Mouse (Mus musculus): ENCODE data around the gene Fam205a3.
"Not testable (repeated sequence)": the region's sequence is repeated elsewhere in the genome, so short reads cannot be mapped to it uniquely, and the experiment has no call there.

The Fam205a3 gene

DNA sequence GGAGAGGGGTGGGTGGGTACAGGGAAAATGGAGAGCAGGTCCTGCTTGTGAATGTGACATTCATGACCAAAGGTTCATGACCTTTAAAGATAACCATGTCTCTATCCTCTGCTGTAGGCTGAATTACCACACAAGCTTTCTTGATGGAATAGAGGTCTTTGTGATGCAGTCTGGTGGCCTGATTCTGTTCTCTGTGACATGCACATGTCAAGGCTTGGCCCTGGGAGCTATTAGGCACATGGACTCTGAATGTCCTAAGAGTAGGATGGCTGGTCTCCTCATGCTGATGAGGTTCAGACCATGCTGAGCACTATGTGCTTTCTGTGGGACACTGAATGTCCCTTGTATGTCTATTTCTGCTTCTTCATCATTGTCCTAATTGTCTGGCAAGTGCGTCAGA is at the start of gene Fam205a3:
TSS of gene Fam205a3 (plus strand) at position 301 of the 400 bp plus-strand sequence.
- DNase-seq (ENCODE audit: low read depth), result not testable (repeated sequence)

DNA sequence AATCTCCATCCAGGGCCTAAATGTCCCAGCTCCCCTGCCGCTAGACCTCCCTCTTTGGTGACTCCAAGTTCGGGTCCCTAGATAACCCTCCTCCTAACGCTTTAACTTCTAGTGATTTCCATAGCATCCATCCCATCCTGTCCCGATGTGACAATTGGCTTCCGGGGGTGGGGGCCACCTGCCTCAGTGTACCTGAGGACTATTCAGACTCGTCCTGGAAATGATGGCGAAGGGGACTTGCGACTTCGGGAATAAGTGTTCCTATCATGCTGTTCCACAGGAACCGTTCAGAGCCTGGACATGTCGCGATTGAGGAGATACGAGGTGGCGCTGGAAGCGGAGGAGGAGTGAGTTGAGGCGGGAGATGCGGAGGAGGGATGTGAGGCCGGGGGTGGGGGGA is 24.2 kb upstream of the Fam205a3 start, which contains the start of gene Gm21953:
TSS of gene Gm21953 (plus strand) at position 301 of the 400 bp plus-strand sequence.
- DNase-seq (ENCODE audit: low read depth), result not testable (repeated sequence)
